Mouse (Mus musculus): ENCODE results near the gene Mrgprf.

Mrgprf gene

DNA sequence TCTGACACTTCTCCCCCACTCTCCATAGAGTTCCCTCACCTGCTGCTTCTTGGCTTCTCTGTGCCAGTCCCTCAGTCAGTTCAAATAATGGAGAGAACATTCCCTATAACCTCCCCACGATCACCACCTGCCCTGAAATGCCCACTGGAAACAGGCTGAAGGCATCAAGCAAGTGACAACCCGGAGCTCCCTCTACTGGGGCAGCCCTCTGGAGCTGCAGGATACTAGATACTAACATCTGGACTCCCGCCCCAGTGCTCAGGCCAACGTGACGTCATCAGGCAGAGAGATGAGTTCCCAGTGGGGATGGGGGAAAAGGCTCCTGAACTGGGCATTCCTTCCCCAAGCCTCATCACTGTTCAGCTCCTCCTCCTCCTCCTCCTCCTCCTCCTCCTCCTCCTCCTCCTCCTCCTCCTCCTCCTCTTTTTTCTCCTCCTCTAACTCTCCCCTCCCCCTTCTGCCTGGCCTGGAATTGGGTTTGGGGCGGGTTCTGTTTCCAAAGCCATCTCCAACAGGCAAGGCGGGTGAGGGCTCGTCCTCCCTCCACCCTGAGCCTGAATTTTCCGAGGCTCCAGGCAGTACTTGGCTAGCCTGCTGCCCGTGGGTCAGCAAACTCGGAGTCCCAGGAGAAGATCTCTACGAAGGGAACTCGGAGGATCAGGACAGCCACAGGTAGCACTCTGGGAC is at the start of gene Mrgprf:
Gene Mrgprf, plus strand, starts transcription at position 508 of the 687 bp plus-strand sequence.
- DNase-seq (ENCODE audit: low spot score), result no peak

- DNase-seq (ENCODE audit: low spot score), result peak; percentile 87
Observed at GRCm38 (mm10) chr7:145252715-145253476, 47.7 kb upstream of the Mrgprf start.

- no peak for DNase-seq (ENCODE audit: low spot score)
Observed at GRCm38 (mm10) chr7:145253986-145254630, 46.5 kb upstream of the Mrgprf start.

DNA sequence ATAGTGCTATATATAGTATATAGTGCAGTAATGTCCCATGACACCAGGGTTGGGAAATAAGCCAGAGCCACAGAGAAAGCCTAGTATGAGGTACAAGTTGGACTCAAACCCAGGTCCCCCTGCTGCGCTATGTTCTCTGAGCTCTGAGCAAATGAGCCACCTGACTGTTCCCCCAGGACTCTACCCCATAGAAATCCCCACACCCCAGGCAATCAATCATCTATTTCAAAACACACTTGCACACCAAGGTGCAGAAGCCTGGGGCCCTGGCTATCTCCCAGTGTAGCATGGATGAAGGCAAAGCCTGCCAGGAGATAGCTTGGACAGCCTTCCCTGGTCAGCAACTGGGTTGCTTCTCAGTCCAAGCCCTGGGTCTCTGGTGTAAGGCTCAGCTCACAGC is 44.5 kb upstream of the Mrgprf start:
- DNase-seq (ENCODE audit: low spot score), result no peak

DNA sequence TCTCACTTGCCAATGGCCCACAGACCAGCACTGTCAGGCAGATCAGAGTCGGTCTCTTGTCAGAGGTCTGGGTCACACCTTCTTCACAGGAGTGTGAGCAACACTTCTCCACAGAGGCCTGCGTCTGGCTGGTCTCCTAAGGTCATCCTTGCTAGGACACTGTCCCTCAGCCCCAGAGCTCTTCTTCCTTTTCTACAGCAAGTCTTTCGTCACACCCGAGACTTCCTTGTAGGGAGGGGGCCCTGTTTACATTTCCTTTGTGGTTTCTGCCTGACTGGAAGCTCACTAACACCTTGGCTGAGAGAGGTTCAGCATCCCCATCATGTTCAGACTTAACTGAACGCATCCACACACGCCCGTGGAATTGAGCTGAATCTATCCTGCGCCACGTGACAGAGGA is 36.4 kb upstream of the Mrgprf start:
- DNase-seq (ENCODE audit: low spot score), result no peak

DNA sequence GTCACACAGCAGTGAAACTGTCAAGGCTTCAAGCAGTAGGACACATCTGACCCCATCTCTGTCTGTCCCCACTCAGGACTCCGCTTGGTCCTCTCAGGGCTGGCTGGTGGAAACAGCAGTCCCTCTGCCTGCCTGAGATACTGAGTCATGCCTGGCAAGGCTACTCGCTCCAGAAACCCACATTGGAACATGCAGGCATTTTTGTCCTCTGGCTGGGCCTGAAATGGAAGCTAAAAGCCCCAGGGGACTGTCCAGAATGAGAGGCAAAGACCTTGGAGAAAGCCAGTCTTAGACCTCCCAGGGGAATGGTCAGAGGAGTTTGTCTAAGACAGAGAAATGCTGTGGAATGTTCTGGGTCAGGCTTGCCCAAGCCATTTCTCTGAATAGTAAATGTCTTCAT is 34.6 kb upstream of the Mrgprf start:
- DNase-seq (ENCODE audit: low spot score), result no peak

DNA sequence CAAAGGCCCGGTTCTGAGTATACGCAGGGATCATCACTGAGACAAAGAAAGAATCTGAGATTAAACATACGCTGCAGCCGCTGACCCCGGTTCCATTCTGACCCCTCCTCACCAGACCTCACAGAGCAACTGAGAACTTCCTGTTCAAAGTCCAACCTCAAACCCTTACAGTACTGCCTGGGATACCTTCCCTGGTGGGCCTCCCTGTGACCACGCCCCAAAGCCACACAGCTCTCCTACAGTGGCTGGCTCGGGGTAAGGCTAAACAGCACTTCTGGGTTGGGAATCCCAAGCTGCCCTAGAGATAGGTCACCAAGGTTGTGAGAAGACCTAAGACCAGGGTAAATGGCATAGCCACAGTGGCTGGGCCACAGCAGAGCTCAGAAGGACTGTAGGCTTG is 31.7 kb upstream of the Mrgprf start:
- no peak for DNase-seq (ENCODE audit: low spot score)

DNA sequence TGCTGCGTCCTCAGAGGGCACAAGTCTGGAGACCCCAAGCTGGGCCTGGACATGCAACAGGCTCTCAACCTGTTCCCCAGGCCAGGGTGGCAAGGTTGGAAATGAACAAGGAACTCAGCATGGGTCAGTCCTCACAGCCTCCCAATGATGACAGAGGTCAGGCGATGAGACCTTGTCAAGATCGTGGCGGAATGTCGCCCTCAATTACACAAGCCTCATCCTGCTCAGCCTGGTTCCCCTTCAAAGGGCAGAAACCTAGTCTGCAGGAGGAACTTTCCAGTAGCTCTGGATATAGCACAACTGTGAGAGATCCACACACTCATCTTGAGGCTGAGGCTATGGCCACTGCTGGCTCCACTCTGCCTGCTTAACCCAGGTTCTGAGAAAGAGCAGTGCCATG is 29.7 kb upstream of the Mrgprf start:
- DNase-seq (ENCODE audit: low spot score), result no peak

- DNase-seq (ENCODE audit: low spot score), result no peak
Observed at GRCm38 (mm10) chr7:145275488-145275887, 25.1 kb upstream of the Mrgprf start.

GRCm38 (mm10) chr7:145281396-145281795 is 19.2 kb upstream of the Mrgprf start:
- no peak for DNase-seq (ENCODE audit: low spot score)

GRCm38 (mm10) chr7:145283041-145283440 is 17.6 kb upstream of the Mrgprf start:
- no peak for DNase-seq (ENCODE audit: low spot score)

DNA sequence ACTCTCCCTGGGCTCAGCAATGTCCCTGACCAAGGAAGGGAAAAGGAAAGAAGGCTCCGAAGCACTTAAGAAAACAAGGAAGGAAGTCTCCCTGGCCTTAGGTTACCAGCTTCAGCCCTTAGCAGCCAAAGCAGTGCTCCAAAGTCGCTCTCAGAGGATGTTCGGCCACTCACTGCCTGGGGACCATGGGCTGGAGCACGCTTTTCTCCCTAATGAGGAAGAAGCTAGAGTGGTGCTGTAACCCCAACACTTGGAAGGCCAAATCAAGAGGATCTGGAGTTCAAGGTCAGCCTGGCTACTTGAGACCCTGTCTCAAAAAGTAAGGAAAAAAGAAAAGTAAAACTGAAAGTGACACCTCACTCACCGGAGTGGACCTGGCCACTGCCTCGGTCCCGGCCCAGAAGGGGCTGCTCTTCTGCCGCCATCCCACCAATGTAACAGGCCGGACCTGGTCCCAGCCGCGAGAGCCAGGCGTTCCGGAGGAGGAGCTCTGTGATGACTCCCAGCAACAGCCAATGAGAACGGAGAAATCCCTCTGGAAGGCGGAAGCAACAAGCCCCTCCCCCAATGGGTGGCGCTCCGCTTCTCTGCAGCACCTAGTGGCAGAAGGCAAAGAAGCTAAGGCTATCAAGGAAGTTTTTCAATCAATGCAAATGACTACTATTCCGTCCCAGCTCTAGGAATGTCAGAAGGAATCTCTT is 17.0 kb upstream of the Mrgprf start, which contains the start of gene Tpcn2:
Gene Tpcn2, minus strand, starts transcription at position 525 of the 701 bp plus-strand sequence.
- peak; percentile 92 for DNase-seq (ENCODE audit: low spot score)

GRCm38 (mm10) chr7:145284293-145284692 is 16.3 kb upstream of the Mrgprf start:
- DNase-seq (ENCODE audit: low spot score), result no peak

GRCm38 (mm10) chr7:145285476-145285875 is 15.2 kb upstream of the Mrgprf start:
- DNase-seq (ENCODE audit: low spot score), result no peak

- no peak for DNase-seq (ENCODE audit: low spot score)
Observed at GRCm38 (mm10) chr7:145287410-145287809, 13.2 kb upstream of the Mrgprf start.

GRCm38 (mm10) chr7:145289302-145289701 is 11.3 kb upstream of the Mrgprf start:
- DNase-seq (ENCODE audit: low spot score), result no peak

GRCm38 (mm10) chr7:145291847-145292246 is 8.8 kb upstream of the Mrgprf start:
- no peak for DNase-seq (ENCODE audit: low spot score)

DNA sequence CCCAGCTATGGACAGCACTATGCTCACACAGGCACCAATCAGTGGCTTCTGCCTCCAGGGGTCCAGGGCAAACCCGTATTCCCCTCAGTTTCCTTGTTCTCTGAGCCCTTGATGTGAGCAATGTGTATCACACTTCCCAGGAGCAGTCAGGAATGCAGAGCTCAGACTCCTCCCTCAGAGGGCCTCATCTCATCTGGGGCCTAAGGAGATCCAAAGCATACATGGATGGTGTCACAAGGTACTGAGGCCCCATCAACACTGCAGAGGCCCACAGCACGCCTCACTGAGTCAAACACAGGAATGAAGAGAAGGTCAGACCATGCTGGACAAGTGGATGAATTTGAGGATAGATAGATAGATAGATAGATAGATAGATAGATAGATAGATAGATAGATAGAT is 7.9 kb upstream of the Mrgprf start:
- DNase-seq (ENCODE audit: low spot score), result no peak

DNA sequence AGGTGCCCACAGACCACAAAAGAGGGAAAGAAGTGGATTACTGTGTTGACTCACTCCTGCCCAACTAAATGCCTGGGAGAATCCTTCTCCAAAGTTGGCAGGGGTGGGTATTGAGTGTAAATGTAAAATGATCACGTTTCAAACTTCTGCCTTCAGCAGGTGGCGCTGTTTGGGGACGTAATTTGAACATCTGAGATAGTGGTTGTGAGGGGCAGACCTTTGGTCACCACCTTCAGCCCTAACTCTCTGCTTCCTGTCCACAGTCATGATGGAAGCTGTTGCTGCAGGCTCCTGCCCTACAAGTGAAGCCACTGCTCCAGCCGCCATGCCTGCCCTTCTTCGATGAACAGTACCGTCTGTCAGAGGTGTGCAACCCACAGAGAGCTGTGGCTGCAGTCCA is 6.8 kb upstream of the Mrgprf start:
- DNase-seq (ENCODE audit: low spot score), result no peak

DNA sequence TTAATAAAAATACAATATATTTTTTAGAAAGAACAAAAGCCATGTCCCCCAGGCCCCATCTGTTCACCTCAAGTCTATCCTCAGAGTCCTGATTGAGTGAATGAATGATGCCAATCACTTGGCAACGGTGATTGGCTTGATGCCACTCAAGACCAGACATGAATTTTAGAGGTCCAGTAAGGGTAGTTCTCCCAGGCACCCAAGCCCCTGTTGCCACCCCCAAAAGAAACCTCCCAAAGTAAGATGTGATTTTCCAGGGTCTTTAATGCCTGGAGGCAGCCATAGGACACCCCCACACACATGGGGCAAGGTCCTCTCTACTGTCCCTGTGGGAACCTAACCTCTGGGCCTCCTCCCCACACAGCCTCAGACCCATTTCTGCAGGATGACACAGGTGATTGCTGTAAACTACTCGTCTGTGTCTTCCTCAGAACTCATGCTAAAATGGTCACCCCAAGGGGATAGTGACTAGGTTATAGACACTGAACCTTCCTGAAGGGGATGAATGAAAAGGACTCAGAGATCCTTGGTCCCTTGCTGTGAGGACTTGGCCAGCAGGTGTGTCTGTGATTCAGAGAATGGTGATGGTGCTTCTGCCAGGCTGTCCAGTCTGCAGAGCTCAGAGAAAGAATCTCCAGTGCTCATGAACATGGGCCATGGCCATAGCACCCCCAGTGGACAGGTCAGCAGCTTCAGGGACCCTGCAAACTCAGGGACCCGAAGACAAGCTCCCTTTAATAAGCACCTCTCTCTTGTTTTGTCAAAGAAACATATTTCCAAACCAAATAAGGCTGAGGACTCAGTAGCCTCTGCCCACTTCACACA is 1.8 kb upstream of the Mrgprf start:
- DNase-seq (ENCODE audit: low spot score), result no peak

DNA sequence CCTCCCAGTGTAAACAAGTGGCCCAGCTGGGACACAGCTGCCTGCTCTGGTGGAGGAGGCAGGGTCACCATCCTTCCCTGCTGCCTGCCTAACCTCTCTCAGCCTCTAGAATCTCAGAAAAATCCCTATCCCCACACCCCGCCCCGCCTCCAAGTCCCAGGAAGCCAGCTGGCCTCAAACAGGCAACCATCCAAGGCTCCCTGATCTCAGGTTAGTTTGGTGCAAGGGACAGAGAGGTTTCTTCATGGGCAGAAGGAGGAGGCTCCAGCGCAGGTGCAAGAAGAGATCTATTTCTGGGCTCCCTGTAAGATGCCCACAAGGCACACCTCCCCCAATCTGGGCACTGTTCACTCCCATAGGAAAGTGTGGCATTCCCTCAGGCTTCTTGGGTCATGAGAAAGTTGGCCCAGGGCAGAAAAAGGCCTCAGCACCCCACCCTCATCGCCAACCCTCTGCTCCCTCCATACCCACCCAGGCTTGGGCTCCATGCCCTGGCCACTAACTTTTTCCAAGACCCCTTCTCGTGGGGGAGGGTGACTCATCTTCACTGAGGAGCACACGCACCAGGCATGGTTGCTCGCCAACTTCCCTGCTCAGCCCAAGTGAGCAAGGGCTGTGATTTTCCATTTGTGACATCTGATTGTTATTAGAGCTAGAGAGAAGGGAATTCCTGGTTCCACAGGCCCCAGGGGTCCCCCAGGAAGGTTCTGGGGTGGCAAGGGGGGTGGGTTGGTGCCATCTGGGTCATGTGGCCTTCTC is 887 bp upstream of the Mrgprf start:
- no peak for DNase-seq (ENCODE audit: low spot score)

All from layer of hippocampus, adult 11-12 months (tissue).